In the genomic region with DNA sequence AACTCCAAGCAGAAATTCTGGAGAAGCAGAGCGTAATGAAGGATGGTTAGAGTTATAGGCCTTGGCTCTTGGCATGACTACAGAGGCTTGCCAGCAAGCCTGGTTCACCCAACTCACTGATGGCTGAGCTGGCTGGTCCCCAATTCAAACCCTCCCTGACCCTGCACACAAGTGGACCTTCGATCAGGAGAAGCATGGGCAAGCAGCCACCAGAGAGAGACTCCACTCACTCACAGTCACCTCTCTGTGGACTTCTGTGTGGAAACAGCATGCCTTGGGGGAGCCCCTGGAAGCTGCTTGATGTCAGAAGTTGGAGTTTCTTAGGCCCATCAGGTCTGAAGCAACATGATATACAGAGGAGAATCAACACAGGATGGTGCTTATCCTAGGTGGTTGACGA, we compare ENCODE assay signal across 17 mouse cellular contexts.
DNase-seq lines count a peak whose midpoint lies in the region; ATAC-seq lines count a peak whose summit lies in the region.
"Had no signal": no experiment of that assay in that cellular context is flagged by ENCODE, and none has a peak within 500 bp of the region (broad histone marks: within the 10 kb centered on the region; RNA-seq: fewer than 3 reads in every experiment).

No protein-coding gene starts in this region.

- no peak overlapping the region for H3K9ac ChIP-seq in heart, embryonic 12.5 days
- H3K9ac ChIP-seq: embryonic facial prominence, embryonic 12.5 days; forebrain, postnatal 0 days had no signal

- H3K36me3 ChIP-seq in heart, embryonic 12.5 days, result peaks cover 9% of the 10 kb centered on the region; the same call in 1 of the 2 replicates
- H3K36me3 ChIP-seq: embryonic facial prominence, embryonic 10.5 days; embryonic facial prominence, embryonic 12.5 days; G1E had no signal

- no peak overlapping the region for H3K4me3 ChIP-seq in heart, embryonic 12.5 days
- H3K4me3 ChIP-seq: embryonic facial prominence, embryonic 10.5 days; embryonic facial prominence, embryonic 12.5 days had no signal

- DNase-seq in cerebellum, postnatal 10 days, result peak; percentile 35 to 44
- no peak for DNase-seq in cerebellum, postnatal 25 days
- peak; percentile 91 for DNase-seq in heart, adult 11 months
- DNase-seq in left cerebral cortex, adult 9 months (ENCODE audit: low spot score in 2 of 2), result no peak
- DNase-seq: adrenal gland, adult 8-10 months; adrenal gland, postnatal 25 days; cerebellum, adult 11-12 months; cerebellum, adult 2 months; cerebellum, adult 9-10 months; forebrain, postnatal 0 days had no signal

- peaks cover 9% of the 10 kb centered on the region; the same call in 1 of the 2 replicates for H3K4me1 ChIP-seq in heart, embryonic 12.5 days (replicated peaks)
- H3K4me1 ChIP-seq: embryonic facial prominence, embryonic 12.5 days had no signal

- H3K27ac ChIP-seq in heart, embryonic 12.5 days (ENCODE audit: poor library complexity, severe bottlenecking), result no peak overlapping the region
- H3K27ac ChIP-seq: embryonic facial prominence, embryonic 10.5 days; embryonic facial prominence, embryonic 12.5 days had no signal

- ATAC-seq in heart, embryonic 12.5 days (ENCODE audit: insufficient number of reproducible peaks, low FRiP score), result no peak
- ATAC-seq: activated CD4-positive, CD25-positive, alpha-beta regulatory T cell, adult 4 months; forebrain, embryonic 14.5 days; Patski had no signal

- no peaks in the 10 kb centered on the region for H3K27me3 ChIP-seq in heart, embryonic 12.5 days (replicated peaks)
- H3K27me3 ChIP-seq: embryonic facial prominence, embryonic 12.5 days; Patski had no signal

- WGBS in heart, embryonic 12.5 days, result 72% methylated on average over 3 of the region's 3 CpGs

- H3K9me3 ChIP-seq in heart, embryonic 12.5 days (replicated peaks), result no peaks in the 10 kb centered on the region
- H3K9me3 ChIP-seq: embryonic facial prominence, embryonic 10.5 days; embryonic facial prominence, embryonic 12.5 days had no signal

- no peak overlapping the region for H3K4me2 ChIP-seq in heart, embryonic 12.5 days
- H3K4me2 ChIP-seq: embryonic facial prominence, embryonic 12.5 days had no signal

Comparison
In these comparisons a context has a peak if more than half of its experiments do, and no peak if none do; other contexts are left out.
1. DNase-seq: peak in cerebellum, postnatal 10 days (2 of 2) and heart, adult 11 months (single experiment); none in cerebellum, postnatal 25 days (0 of 2) and left cerebral cortex, adult 9 months (0 of 2).